ENCODE assay signal across 8 mouse cellular contexts in the genomic region with DNA sequence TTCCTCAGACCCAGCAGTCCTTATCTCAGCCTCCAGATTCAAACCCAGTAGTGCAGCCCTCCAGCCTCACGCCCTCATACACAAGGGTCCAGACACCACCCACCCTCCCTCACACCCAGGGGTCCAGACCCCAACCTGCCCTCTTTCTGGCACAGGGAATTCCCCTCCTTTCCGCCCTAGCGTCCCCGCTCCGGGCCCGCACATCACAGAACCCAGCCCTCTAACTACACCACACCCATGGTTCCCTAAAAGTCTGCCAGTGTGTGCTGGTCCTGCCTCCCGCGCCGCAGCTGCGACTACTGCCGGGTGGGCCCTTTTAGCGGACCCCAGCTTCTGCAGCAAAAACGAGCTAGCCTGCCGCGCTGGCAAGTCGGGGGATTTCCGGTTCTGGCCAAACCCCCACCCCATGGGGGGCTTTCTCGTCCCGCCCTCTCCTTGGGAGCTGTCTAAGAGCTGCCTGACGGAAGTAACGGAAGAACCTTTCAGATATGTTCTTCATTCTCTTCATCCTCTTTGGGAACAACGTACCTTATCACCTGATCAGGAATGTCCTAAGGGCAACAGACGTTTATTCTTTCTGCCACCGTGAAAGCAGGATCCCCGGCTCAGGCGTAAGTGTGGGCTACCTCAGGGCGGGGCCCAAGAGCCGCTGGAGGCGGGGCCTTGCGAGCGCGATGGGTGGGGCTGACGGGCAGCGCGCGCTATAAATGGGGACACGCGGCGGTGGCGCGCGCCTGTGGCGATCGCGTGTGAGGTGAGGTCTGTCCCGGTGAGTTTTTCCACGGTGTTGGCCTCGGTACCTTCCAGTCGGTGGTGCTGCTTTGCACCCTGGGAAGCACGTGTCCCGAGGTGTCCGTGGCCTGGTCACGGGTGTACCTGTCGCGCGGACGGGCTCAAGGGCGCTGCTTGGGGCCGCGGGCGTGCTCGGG. TPM values are rescaled to one million over a fixed set of nuclear protein-coding genes. Genes with fewer than 3 reads are reported as not detected.
DNase-seq lines count a peak whose midpoint lies in the region; ATAC-seq and TF ChIP-seq lines count a peak whose summit lies in the region.

A gene (minus strand): TSS at position 641 of the 929 bp plus-strand sequence.
A gene (plus strand): TSS at position 668 of the 929 bp plus-strand sequence.

- H3K4me1 ChIP-seq in bone marrow, adult 2 months (ENCODE audit: control insufficient read depth, insufficient read depth, low read length), result no peaks in the 10 kb centered on the region; the same call in 1 of the 2 replicates
- H3K4me1 ChIP-seq in embryonic facial prominence, embryonic 15.5 days, result peaks cover 34% of the 10 kb centered on the region
- H3K4me1 ChIP-seq in limb, embryonic 14.5 days (ENCODE audit: control insufficient read depth, insufficient read depth, low read length), result peaks cover 11% of the 10 kb centered on the region; the same call in 1 of the 2 replicates
- peaks cover 7% of the 10 kb centered on the region; the same call in 1 of the 2 replicates for H3K4me1 ChIP-seq in midbrain, postnatal 0 days (ENCODE audit: insufficient read depth, low read length)

- peak within 1 kb of the TSS; percentile 62 for H3K4me2 ChIP-seq in embryonic facial prominence, embryonic 15.5 days (replicated peaks)
- H3K4me2 ChIP-seq in limb, embryonic 14.5 days (replicated peaks; ENCODE audit: low read depth, low read length, severe bottlenecking), result peak within 1 kb of the TSS; percentile 73
- peak within 1 kb of the TSS; percentile 86 for H3K4me2 ChIP-seq in midbrain, postnatal 0 days (ENCODE audit: low read depth, low read length, poor library complexity, severe bottlenecking)

- peak; percentile 92 for DNase-seq in 416B (ENCODE audit: low read depth)
- DNase-seq in heart, adult 8-10 months (ENCODE audit: low spot score), result peak; percentile 93
- DNase-seq in kidney, adult 9 months, result peak; percentile 95
- peak; percentile 95 for DNase-seq in limb, embryonic 14.5 days (ENCODE audit: low spot score)
- peak; percentile 97 for DNase-seq in midbrain, postnatal 0 days (ENCODE audit: low spot score)
- peak; percentile 83 to 88 for DNase-seq in spleen, postnatal 14 days (ENCODE audit: low spot score in 2 of 2)

- TF ChIP-seq CTCF in bone marrow, adult 2 months (IDR thresholded peaks at IDR 0.05; ENCODE audit: control insufficient read depth, insufficient read depth, low read length), result peak; percentile 12; the same call in 1 of the 2 replicates
- TF ChIP-seq CTCF in midbrain, postnatal 0 days (IDR thresholded peaks at IDR 0.05), result no peak

- H3K9me3 ChIP-seq in embryonic facial prominence, embryonic 15.5 days (replicated peaks), result no peaks in the 10 kb centered on the region
- no peaks in the 10 kb centered on the region for H3K9me3 ChIP-seq in limb, embryonic 14.5 days (ENCODE audit: control insufficient read depth, low read length)
- no peaks in the 10 kb centered on the region for H3K9me3 ChIP-seq in midbrain, postnatal 0 days (ENCODE audit: low read length)

- peak within 1 kb of the TSS; percentile 95 for H3K9ac ChIP-seq in embryonic facial prominence, embryonic 15.5 days
- H3K9ac ChIP-seq in limb, embryonic 14.5 days (ENCODE audit: low read depth, low read length, severe bottlenecking), result peak within 1 kb of the TSS; percentile 91
- peak within 1 kb of the TSS; percentile 100 for H3K9ac ChIP-seq in midbrain, postnatal 0 days (replicated peaks; ENCODE audit: low read length, poor library complexity, severe bottlenecking)

- under 1% methylated on average over 62 of the region's 62 CpGs for WGBS in bone marrow, adult 2 months
- under 1% methylated on average over 62 of the region's 62 CpGs for WGBS in embryonic facial prominence, embryonic 15.5 days
- 3% methylated on average over 61 of the region's 62 CpGs for WGBS in limb, embryonic 14.5 days
- WGBS in midbrain, postnatal 0 days, result under 1% methylated on average over 61 of the region's 62 CpGs

- peak within 1 kb of the TSS; percentile 98 for H3K4me3 ChIP-seq in bone marrow, adult 2 months (replicated peaks; ENCODE audit: control insufficient read depth, low read depth, low read length)
- H3K4me3 ChIP-seq in embryonic facial prominence, embryonic 15.5 days (replicated peaks), result peak within 1 kb of the TSS; percentile 97
- peak within 1 kb of the TSS; percentile 83 for H3K4me3 ChIP-seq in limb, embryonic 14.5 days (replicated peaks; ENCODE audit: low read length)
- H3K4me3 ChIP-seq in midbrain, postnatal 0 days (ENCODE audit: low read depth, low read length), result peak within 1 kb of the TSS; percentile 83

- peaks cover 28% of the 10 kb centered on the region for H3K36me3 ChIP-seq in embryonic facial prominence, embryonic 15.5 days
- peaks cover 34% of the 10 kb centered on the region for H3K36me3 ChIP-seq in limb, embryonic 14.5 days (ENCODE audit: control insufficient read depth, insufficient read depth, low read length)
- H3K36me3 ChIP-seq in midbrain, postnatal 0 days (ENCODE audit: insufficient read depth, low read length), result peaks cover 16% of the 10 kb centered on the region

- peak within 1 kb of the TSS; percentile 82 for H3K27ac ChIP-seq in bone marrow, adult 2 months (ENCODE audit: control insufficient read depth, insufficient read depth, low read depth, low read length, poor library complexity)
- H3K27ac ChIP-seq in embryonic facial prominence, embryonic 15.5 days (replicated peaks), result peak within 1 kb of the TSS; percentile 96
- H3K27ac ChIP-seq in limb, embryonic 14.5 days (replicated peaks; ENCODE audit: low read depth, low read length), result peak within 1 kb of the TSS; percentile 96
- peak within 1 kb of the TSS; percentile 100 for H3K27ac ChIP-seq in midbrain, postnatal 0 days (ENCODE audit: low read depth, low read length)

- TF ChIP-seq POLR2A in bone marrow, adult 2 months (IDR thresholded peaks at IDR 0.05; ENCODE audit: borderline replicate concordance, control insufficient read depth, low read depth, low read length), result peak; percentile 96
- TF ChIP-seq POLR2A in limb, embryonic 14.5 days (IDR thresholded peaks at IDR 0.05; ENCODE audit: borderline replicate concordance, extremely low read depth, insufficient read depth, insufficient read length), result peak; percentile 99

- H3K27me3 ChIP-seq in embryonic facial prominence, embryonic 15.5 days, result no peaks in the 10 kb centered on the region
- no peaks in the 10 kb centered on the region for H3K27me3 ChIP-seq in limb, embryonic 14.5 days (ENCODE audit: control insufficient read depth, insufficient read depth, low read length)
- H3K27me3 ChIP-seq in midbrain, postnatal 0 days (ENCODE audit: insufficient read depth, low read length), result no peaks in the 10 kb centered on the region

- peak; percentile 90 for ATAC-seq in embryonic facial prominence, embryonic 15.5 days (ENCODE audit: insufficient number of reproducible peaks, low FRiP score, low TSS enrichment, low read depth)
- peak; percentile 93 for ATAC-seq in limb, embryonic 14.5 days (ENCODE audit: low FRiP score, low read depth)
- peak; percentile 89 for ATAC-seq in midbrain, postnatal 0 days (ENCODE audit: low FRiP score)

RNA-seq across cellular contexts. Expression of the first gene that starts in this region (rescaled TPM):
- 2.0 TPM in 1 of 2 replicates, not detected in the other for polyA plus RNA-seq in bone marrow, adult 2 months (2011; ENCODE audit: insufficient read depth, insufficient read length, low replicate concordance, missing spikeins)
- polyA plus RNA-seq in embryonic facial prominence, embryonic 15.5 days (2015; fragmentation: Nextera tagmentation; extraction: Ambion mirVana), result 1.1 and 1.3 TPM in 2 replicates
- under 1 TPM; 0.31 to 0.98 (median 0.74) TPM for total RNA-seq in heart, adult 8-10 months (2022)
- 1.3 and 1.4 TPM in 2 replicates for polyA plus RNA-seq in limb, embryonic 14.5 days (2012; rRNA removed)
- 0.53 and 1.3 TPM in 2 replicates for polyA plus RNA-seq in limb, embryonic 14.5 days (2014; fragmentation: Nextera tagmentation; extraction: Ambion mirVana)
- total RNA-seq in midbrain, postnatal 0 days (2014; rRNA removed), result 0.38 and 0.88 TPM in 2 replicates
- 1.6 and 2.2 TPM in 2 replicates for polyA plus RNA-seq in midbrain, postnatal 0 days (2015; fragmentation: Nextera tagmentation; extraction: Ambion mirVana)

RNA-seq across cellular contexts. Expression of the second gene that starts in this region (rescaled TPM):
- polyA plus RNA-seq in bone marrow, adult 2 months (2011; ENCODE audit: insufficient read depth, insufficient read length, low replicate concordance, missing spikeins), result 45.1 and 74.8 TPM in 2 replicates
- polyA plus RNA-seq in embryonic facial prominence, embryonic 15.5 days (2015; fragmentation: Nextera tagmentation; extraction: Ambion mirVana), result 151 and 162 TPM in 2 replicates
- total RNA-seq in heart, adult 8-10 months (2022), result 10 to 100 TPM in 3 of 4 experiments, 1 to 10 TPM in 1; 8.9 to 18.2 (median 13.7) TPM
- 315 and 368 TPM in 2 replicates for polyA plus RNA-seq in limb, embryonic 14.5 days (2012; rRNA removed)
- 163 and 170 TPM in 2 replicates for polyA plus RNA-seq in limb, embryonic 14.5 days (2014; fragmentation: Nextera tagmentation; extraction: Ambion mirVana)
- total RNA-seq in midbrain, postnatal 0 days (2014; rRNA removed), result 329 and 379 TPM in 2 replicates
- polyA plus RNA-seq in midbrain, postnatal 0 days (2015; fragmentation: Nextera tagmentation; extraction: Ambion mirVana), result 279 and 286 TPM in 2 replicates

Comparison
In these comparisons a context has a peak if more than half of its experiments do, and no peak if none do; other contexts are left out.
1. Peak in every context shown above with its lines: DNase-seq, ATAC-seq, H3K4me3 ChIP-seq and H3K27ac ChIP-seq.
2. RNA of the second gene that starts in this region (total RNA-seq): 329 to 379 TPM in midbrain, postnatal 0 days; 8.9 to 18.2 TPM in heart, adult 8-10 months; every median in the first group is over 10 times any median in the second.